Mouse (Mus musculus) brain, embryonic 14.5 days (tissue): ENCODE measurements around the gene Nbea.

ENCODE experiments used
- CTCF ChIP-seq: fragments of 200-500 bp; IDR thresholded peaks from 2 replicates; pipeline ENCODE4 v1.5.1; 2012; ENCODE audit warnings: inconsistent platforms, mild to moderate bottlenecking, moderate library complexity, borderline replicate concordance; ENCODE audit not compliant: insufficient read depth, insufficient read length; ENCODE audit errors: extremely low read depth
- POLR2A ChIP-seq: fragments of 200-500 bp; IDR thresholded peaks from 2 replicates; pipeline ENCODE4 v1.6.1; 2012; ENCODE audit warnings: mild to moderate bottlenecking, inconsistent platforms, borderline replicate concordance; ENCODE audit not compliant: poor library complexity, insufficient read depth, insufficient read length, severe bottlenecking; ENCODE audit errors: extremely low read depth

DNA sequence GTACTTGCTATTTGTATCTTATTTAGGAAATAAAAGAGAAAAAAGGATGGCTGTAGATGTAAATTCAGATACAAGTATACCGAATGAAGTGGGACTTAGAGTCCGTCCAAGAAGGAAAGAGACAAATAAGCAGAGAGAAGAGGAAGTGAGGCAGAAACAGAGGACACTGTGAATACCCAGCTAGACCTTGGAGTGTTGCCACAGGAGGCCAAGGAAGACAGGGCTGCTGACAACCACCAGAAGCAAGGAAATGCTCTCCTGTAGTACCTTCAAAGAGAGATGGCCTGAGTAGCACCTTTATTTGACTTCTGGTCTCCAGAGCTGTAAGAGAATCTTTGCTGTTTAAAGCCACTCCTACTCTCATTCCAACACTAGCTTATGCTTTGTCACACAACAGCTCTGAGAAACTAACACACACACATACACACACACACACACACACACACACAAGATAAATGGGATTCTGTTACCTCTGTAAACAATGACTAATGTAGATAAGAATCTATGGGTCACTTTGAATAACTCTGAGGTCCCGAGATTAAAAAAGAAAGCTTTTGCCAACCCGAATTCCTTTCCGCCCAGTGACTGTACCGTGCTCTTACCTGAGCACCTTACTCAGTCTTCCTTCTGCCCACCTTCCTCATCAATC is 3.8 kb upstream of the Nbea start:
- TF ChIP-seq POLR2A (no peak), CTCF (no peak)
